Mouse (Mus musculus): Measurements from ENCODE around the gene Tifa.

Tifa gene

GRCm38 (mm10) chr3:127788038-127788437, 1.6 kb upstream of the Tifa start:
- no peak for DNase-seq

DNA sequence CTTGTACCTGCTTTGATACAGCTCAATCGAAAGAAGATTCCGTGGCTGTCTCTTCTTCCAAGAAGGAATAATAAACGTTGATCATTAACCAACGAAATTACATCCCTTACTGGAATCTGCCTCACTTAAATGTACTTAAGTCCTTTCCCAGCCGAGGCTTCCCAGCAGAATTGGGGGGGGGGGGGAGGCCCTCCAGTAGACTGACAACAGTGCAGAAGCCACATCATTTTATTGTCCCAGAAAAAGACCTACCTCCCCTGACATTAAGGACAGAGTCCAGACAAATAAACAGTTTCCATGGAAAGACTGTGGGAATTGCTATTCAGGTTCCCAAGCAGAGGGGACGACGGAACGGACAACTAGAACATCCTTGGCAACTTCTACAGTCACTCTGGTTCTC, 686 bp upstream of the Tifa start:
- no peak for DNase-seq

- peak; percentile 14 to 31 for DNase-seq
Observed at GRCm38 (mm10) chr3:127790234-127791055, 840 bp downstream of the Tifa start.

GRCm38 (mm10) chr3:127791056-127791483, 1.5 kb downstream of the Tifa start:
- DNase-seq, result peak; percentile 9 to 31

DNA sequence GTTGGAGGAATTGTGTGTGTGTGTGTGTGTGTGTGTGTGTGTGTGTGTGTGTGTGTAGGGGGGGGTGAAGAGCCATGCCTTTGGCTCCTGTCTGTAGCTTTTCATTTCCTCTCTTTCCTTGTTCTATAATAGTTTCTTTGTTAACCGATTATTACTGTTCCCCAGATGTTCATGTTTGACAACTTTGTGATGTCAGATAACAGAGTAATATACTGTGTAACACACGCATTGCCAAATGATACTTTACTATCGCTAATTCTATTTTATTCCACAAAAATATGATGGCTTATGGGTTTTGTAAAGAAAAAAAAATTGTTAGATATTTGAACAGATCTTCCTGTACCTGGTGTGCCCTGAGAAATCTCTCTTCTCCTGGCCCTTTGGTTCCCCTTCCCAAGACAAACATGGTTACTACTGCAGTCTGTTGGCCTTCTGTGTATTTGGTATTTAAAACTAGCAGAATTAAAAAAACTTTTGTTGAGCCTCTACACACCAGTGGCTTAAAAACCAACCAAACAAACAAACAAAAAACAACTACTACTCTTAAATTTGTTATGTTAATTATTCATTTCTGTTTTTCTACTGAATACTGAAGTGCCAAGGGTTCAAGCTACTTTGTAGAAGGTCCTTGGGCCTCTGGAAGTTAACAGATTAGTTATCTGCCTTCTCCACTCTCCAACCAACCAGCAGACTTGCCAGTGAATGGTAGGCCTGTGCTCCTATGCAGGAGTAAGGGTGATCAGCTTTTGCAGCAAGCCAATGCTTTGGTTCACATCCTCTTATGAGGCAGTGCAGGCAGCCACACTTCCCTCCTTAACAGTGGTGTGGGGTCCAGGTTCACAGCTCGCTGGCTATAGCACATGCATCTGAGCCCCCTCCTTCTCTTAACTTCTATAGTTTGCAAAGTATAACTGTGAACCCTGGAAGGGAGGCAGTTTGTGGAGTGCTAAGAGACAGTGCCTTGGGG, 2.3 kb downstream of the Tifa start:
- peak in 1 of 2 experiments; percentile 20 for DNase-seq

DNA sequence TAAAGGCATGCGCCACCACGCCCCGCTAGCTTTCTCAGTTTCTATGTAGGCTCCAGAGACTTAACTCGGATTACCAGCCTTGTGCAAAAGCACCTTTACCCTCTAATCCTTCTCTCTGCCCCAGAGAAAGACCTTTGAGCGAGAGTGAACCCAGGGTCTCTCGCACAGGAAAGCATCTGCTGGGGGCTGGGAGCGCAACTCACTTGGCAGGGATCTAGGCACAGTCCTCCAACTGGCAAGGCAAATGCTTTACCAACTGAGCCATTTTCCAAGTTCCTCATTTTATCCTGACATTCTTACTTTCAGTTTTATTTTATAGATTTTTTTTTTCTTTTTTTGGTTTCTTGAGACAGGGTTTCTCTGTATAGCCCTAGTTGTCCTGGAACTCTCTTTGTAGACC, 3.4 kb downstream of the Tifa start:
- peak in 1 of 2 experiments; percentile 18 for DNase-seq

DNA sequence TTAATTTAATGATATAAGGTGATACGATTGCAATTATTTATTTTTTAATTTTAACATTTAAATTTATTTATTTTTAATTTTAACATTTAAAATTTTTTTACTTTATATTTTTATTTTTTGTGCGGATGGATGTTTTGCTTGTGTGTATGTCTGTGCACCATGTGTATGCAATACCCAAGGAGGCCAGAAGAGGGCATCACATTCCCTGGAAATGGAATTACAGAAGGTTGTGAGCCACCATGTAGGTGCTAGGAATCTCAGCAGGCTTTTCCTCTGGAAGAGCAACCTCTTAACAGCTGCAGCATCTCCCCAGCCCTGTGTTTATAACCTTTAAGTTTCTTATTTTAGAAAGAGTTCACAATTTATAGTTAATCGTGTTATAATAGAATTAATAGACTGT, 6.2 kb downstream of the Tifa start:
- no peak for DNase-seq

- DNase-seq, result no peak
Observed at GRCm38 (mm10) chr3:127796271-127796670, 6.7 kb downstream of the Tifa start.

DNA sequence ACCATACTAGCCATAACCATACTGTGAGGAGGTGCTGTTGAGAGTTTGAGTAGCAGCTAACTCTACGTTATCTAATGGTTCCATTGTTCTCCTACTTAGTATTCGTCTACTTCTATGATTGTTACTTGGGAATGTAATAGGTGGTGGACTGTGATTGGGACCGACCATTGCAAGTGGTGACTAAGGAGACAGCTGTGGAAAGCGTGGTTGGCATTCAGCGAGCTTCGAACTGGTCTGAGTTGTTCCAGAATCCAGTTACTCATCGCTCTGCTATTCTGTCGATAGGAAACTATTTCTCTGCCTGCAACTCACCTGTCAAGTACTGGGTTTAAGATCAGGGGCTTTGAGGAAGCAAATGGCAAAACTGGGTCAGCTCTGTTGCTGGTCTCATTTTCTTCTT, 11.6 kb downstream of the Tifa start:
- no peak for DNase-seq

DNA sequence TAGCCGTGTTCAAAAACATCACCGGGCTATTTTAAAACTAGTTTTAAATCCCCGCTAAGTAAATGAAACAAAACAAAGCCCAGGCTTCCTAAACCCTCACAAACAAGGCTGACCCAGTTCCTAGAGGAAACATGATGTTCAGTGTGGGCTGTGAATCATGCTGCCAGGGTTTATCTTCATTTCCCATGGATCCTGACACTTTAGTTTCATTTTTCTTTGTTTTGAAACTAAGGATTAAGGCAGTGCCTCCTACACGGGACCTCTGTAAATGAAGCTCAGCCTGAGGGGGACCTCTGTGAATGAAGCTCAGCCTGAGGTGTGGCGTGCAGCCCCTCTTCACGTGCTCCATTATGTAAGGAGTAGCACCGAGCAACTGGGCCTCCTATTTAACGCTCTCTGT, 13.2 kb downstream of the Tifa start:
- DNase-seq, result no peak

GRCm38 (mm10) chr3:127804439-127804838, 14.8 kb downstream of the Tifa start:
- no peak for DNase-seq

DNA sequence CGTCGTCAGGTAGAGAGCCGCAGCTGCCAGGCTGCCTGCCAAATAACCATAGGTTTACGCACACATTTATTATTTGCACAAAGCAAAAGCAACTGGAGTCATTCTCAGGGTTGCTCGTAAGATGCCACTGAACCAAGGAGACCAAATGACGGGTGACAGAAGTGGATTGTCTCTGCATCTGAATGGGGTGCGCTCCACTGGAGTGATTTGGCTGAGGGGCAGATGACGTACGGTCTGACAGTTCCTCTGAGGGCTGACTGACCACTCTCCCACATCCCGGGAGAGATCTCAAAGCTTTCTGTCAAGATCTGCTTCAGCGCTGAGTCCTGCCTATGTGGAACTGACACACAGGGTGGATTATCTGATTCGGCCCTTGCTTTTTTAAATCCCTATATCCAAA, 15.5 kb downstream of the Tifa start:
- DNase-seq, result no peak

DNA sequence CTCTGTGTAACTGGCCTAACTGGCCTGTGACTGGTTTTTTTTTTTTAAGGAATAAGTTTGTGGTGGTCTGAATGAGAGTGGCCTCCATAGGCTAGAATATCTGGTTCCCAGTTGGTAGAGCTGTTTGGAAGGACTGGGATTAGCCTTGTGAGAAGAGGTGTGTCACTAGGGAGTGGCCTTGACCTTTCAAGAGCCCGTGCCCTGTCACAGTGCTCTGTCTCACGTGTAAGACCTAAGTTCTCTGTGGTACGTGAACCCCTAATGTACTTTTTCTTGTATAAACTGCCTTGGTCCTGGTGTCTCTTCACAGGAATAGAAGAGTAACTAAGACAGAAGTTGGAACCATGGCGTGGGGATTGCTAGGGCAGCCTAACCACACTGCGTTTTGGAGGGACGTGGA, 16.4 kb downstream of the Tifa start:
- DNase-seq, result no peak

- DNase-seq, result no peak
Observed at GRCm38 (mm10) chr3:127807846-127808245, 18.2 kb downstream of the Tifa start.

DNA sequence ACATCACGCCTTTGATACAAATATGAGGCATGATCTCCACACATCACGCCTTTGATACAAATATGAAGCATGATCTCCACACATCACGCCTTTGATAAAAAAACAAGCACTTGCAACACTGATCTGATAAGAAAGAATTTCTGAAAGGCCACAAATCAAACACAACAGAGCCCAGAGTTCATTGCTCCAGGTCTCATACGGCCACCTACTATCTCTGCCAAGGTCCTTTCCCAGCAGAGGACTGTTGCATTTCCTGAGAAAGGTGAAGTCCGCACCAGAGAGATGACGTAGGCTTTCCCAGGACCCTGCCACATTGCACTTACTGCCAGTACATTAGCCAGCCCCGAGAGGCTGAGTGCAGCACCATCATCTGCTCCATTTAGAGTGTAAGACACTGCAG, 19.5 kb downstream of the Tifa start:
- DNase-seq, result no peak

GRCm38 (mm10) chr3:127817120-127817683, 27.6 kb downstream of the Tifa start:
- no peak for DNase-seq

- DNase-seq, result no peak
Observed at GRCm38 (mm10) chr3:127818694-127819663, 29.4 kb downstream of the Tifa start.

DNA sequence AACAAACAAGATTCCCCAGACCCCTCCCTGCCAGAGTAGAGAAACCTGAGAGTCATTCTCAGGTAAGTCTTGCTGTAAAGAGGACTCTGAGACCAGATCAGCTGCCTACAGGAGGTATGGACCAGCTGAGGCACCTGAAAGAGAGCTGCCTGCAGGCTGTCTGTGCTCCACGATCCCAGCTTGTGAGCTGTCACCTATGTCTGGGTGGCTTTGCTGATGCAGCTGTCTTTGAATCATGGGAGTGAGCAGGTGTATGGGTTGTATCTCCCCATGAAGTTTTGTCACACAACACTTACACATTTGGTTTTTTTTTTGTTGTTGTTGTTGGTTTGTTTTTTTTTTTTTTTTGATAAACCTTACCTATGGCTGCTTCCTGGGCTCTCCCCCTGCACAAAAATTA, 30.8 kb downstream of the Tifa start:
- no peak for DNase-seq

DNA sequence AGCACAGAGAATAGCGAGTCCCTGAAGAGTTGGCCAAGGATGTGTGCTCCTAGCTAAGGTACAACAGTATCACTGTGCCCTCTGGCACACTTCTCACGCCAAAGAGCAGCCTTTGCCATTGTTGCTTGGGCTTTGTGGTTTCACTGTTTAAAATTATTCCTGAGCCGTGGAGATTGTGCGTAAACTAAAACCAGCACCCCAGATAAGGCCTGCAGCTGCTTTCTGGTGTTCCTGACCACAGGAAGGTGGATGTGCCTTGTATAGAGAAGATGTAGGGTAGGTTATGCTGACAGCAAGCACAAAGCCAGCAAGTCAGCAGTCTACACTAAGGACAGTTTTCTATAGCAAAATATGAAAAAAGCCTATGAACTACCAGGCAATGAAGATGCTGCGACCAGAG, 31.6 kb downstream of the Tifa start:
- DNase-seq, result no peak

DNA sequence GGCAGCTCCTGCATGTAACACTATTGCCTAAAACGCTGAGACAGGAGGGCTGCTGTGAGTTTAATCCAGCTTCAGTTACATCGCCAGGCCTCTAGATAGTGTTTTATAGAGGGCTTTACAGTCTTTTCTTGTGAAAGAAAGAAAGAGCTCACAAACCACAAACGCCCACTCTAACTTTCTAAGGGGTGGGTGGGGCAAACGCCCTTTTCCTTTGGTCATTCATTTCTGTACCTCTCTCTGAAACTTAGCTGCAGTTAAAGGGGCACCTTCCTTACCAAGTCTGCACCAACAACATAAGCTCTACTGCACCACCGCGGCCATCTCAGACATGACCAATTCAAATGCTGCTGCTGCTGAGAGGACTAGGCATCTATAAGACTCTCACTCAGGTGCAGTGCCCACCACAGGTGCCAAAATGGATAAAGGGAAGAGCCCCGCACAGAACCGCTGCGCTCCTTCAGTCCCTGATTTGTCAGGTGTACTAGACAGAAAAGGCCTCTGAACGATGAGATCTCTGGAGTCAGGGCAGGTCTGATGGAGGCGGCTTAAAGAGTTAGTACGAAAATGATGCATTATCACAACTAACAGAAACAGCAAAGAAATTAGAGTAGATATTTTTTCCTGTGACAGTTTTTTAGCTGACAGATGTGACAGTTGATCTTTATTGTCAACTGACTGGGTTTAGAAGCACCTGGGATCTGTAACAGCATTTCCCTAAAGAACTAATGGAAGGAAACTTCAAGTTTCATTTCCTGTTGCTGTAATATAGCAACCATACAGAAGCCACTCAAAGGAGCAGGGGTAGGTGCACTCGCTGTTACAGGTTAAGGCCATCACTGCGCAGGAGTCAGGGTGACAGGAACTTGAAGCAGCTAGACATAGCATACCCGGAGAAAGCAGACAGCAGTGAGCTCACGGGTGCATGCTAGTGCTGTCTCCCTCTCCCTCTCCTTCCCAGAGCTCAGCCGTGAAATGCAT, 34.6 kb downstream of the Tifa start:
- DNase-seq, result peak; percentile 24 to 34

DNA sequence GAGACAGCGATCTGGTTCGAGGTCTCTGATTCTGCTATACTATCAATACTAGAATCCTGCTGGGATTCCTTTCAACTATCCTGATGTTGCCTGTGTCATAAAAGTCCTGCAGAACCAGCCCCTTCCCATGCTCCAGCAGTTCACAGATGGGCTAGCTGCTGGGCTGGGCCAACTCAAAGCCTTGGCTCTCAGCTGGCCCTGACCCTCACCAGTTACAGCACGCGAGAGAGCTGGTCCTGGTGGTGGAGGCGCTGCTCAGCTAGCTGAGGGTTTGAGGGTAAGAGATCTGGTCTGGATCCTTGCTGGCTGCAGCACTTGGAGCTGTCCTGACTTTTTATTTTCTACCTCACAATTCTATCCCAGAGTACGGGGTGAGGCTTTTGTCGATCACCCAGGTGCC, 36.9 kb downstream of the Tifa start:
- no peak for DNase-seq
